Mouse (Mus musculus) MEL (cell line): ENCODE measurements around the gene Cacng2. TPM values are rescaled to one million over a fixed set of nuclear protein-coding genes. Genes with fewer than 3 reads are reported as not detected.

Experiments used
- DNase-seq: peaks from one replicate; pipeline ENCODE4 v3.0.0; 2011; ENCODE audit warnings: low read depth, low spot score
- H3K27ac ChIP-seq: 2 replicates; pipeline ENCODE4 v1.5.1; 2012; ENCODE audit warnings: low read depth, mild to moderate bottlenecking, control low read depth, low read length, moderate library complexity; ENCODE audit not compliant: control insufficient read depth
- H3K27me3 ChIP-seq, 2 experiments: fragments of 150-350 bp in 1 of 2; sonication (generic) in 1 of 2; 2 replicates each; pipeline ENCODE4 v1.6.1; 2012; ENCODE audit warnings: low read length in 2 of 2, mild to moderate bottlenecking in 2 of 2, improper control_type of control experiment in 1 of 2, moderate library complexity in 1 of 2; ENCODE audit not compliant: insufficient read depth in 2 of 2, control insufficient read depth in 1 of 2
- H3K36me3 ChIP-seq, 2 experiments: 2 replicates each; pipeline ENCODE4 v1.6.1; 2012 to 2014; ENCODE audit warnings: low read length in 2 of 2, improper control_type of control experiment in 1 of 2, inconsistent platforms in 1 of 2, mild to moderate bottlenecking in 1 of 2; ENCODE audit not compliant: insufficient read depth in 2 of 2, control insufficient read depth in 1 of 2
- H3K4me1 ChIP-seq, 2 experiments: fragments of 150-350 bp in 1 of 2; sonication (generic) in 1 of 2; 2 replicates each; pipeline ENCODE4 v1.6.1; 2012; ENCODE audit warnings: low read length in 2 of 2, improper control_type of control experiment in 1 of 2, mild to moderate bottlenecking in 1 of 2; ENCODE audit not compliant: insufficient read depth in 2 of 2, control insufficient read depth in 1 of 2
- H3K4me3 ChIP-seq, 2 experiments: fragments of 150-350 bp in 1 of 2; sonication (generic) in 1 of 2; 2 replicates each; pipeline ENCODE4 v1.5.1; 2012; ENCODE audit warnings: low read depth in 2 of 2, low read length in 2 of 2, mild to moderate bottlenecking in 2 of 2, moderate library complexity in 2 of 2, control low read depth in 1 of 2, improper control_type of control experiment in 1 of 2; ENCODE audit not compliant: control insufficient read depth in 1 of 2, insufficient read depth in 1 of 2
- H3K79me2 ChIP-seq: 2 replicates; pipeline ENCODE4 v1.6.1; 2012; ENCODE audit warnings: mild to moderate bottlenecking, low read length, moderate library complexity; ENCODE audit not compliant: control insufficient read depth, poor library complexity, insufficient read depth
- H3K9ac ChIP-seq: 2 replicates; pipeline ENCODE4 v1.6.1; 2012; ENCODE audit warnings: low read depth, mild to moderate bottlenecking, control low read depth, low read length, moderate library complexity; ENCODE audit not compliant: control insufficient read depth, poor library complexity, severe bottlenecking
- H3K9me3 ChIP-seq: fragments of 150-350 bp; sonication (generic); replicated peaks from 2 replicates; pipeline ENCODE4 v1.6.1; 2012; ENCODE audit warnings: mild to moderate bottlenecking, low read length, improper control_type of control experiment, moderate library complexity; ENCODE audit not compliant: insufficient read depth
- BHLHE40 ChIP-seq: IDR thresholded peaks from 2 replicates; pipeline ENCODE4 v1.6.1; 2012; ENCODE audit warnings: low read depth, mild to moderate bottlenecking, inconsistent platforms, low read length, improper control_type of control experiment, borderline replicate concordance
- CHD1 ChIP-seq: IDR thresholded peaks from 2 replicates; pipeline ENCODE4 v1.6.1; 2012; ENCODE audit warnings: low read depth, mild to moderate bottlenecking, inconsistent platforms, low read length, improper control_type of control experiment
- HCFC1 ChIP-seq: IDR thresholded peaks from 2 replicates; pipeline ENCODE4 v1.6.1; 2012; ENCODE audit warnings: low read depth, mild to moderate bottlenecking, inconsistent platforms, low read length, improper control_type of control experiment, moderate library complexity
- JUND ChIP-seq: IDR thresholded peaks from 2 replicates; pipeline ENCODE4 v1.6.1; 2011; ENCODE audit warnings: low read depth, mild to moderate bottlenecking, improper control_type of control experiment, low read length
- MAFK ChIP-seq: IDR thresholded peaks from 2 replicates; pipeline ENCODE4 v1.6.1; 2011; ENCODE audit warnings: low read depth, mild to moderate bottlenecking, low read length, improper control_type of control experiment, borderline replicate concordance
- MAX ChIP-seq: IDR thresholded peaks from 2 replicates; pipeline ENCODE4 v1.6.1; 2011; ENCODE audit warnings: low read length, improper control_type of control experiment
- MAZ ChIP-seq: IDR thresholded peaks from 2 replicates; pipeline ENCODE4 v1.6.1; 2012; ENCODE audit warnings: low read depth, mild to moderate bottlenecking, inconsistent platforms, low read length, improper control_type of control experiment
- MXI1 ChIP-seq: IDR thresholded peaks from 2 replicates; pipeline ENCODE4 v1.6.1; 2011; ENCODE audit warnings: mild to moderate bottlenecking, low read depth, low read length, improper control_type of control experiment
- NELFE ChIP-seq: IDR thresholded peaks from 2 replicates; pipeline ENCODE4 v1.6.1; 2011; ENCODE audit warnings: low read depth, low read length, improper control_type of control experiment
- NRF1 ChIP-seq: IDR thresholded peaks from 2 replicates; pipeline ENCODE4 v1.6.1; 2014; ENCODE audit warnings: low read depth, mild to moderate bottlenecking, inconsistent platforms, low read length, improper control_type of control experiment, moderate library complexity; ENCODE audit not compliant: poor library complexity, insufficient read depth, severe bottlenecking
- POLR2A ChIP-seq, 2 experiments: IDR thresholded peaks; 2 replicates each; pipeline ENCODE4 v1.6.1; 2011 to 2012; ENCODE audit warnings: low read length in 2 of 2, mild to moderate bottlenecking in 2 of 2, control low read depth in 1 of 2, improper control_type of control experiment in 1 of 2, low read depth in 1 of 2, moderate library complexity in 1 of 2; ENCODE audit not compliant: control insufficient read depth in 1 of 2, insufficient read depth in 1 of 2, poor library complexity in 1 of 2
- POLR2AphosphoS2 ChIP-seq: IDR thresholded peaks from 2 replicates; pipeline ENCODE4 v1.6.1; 2011; ENCODE audit warnings: low read length, improper control_type of control experiment
- POLR2AphosphoS5 ChIP-seq: IDR thresholded peaks from 2 replicates; pipeline ENCODE4 v1.6.1; 2012; ENCODE audit warnings: low read depth, borderline replicate concordance, mild to moderate bottlenecking, inconsistent platforms, low read length, moderate library complexity, mixed read lengths
- RCOR1 ChIP-seq: IDR thresholded peaks from 2 replicates; pipeline ENCODE4 v1.6.1; 2012; ENCODE audit warnings: low read depth, mild to moderate bottlenecking, inconsistent platforms, low read length, improper control_type of control experiment
- SMC3 ChIP-seq: IDR thresholded peaks from 2 replicates; pipeline ENCODE4 v1.6.1; 2011; ENCODE audit warnings: low read depth, low read length, improper control_type of control experiment
- TBP ChIP-seq: IDR thresholded peaks from 2 replicates; pipeline ENCODE4 v1.8.0; 2011; ENCODE audit warnings: low read depth, low read length, improper control_type of control experiment
- TCF12 ChIP-seq: IDR thresholded peaks from 2 replicates; pipeline ENCODE4 v1.6.1; 2014; ENCODE audit warnings: low read depth, mild to moderate bottlenecking, inconsistent platforms, low read length, improper control_type of control experiment, moderate library complexity
- USF2 ChIP-seq, 2 experiments: IDR thresholded peaks; 2 replicates each; pipeline ENCODE4 v1.6.1; 2011 to 2012; ENCODE audit warnings: improper control_type of control experiment in 2 of 2, low read length in 2 of 2, borderline replicate concordance in 1 of 2, inconsistent platforms in 1 of 2, low read depth in 1 of 2, mild to moderate bottlenecking in 1 of 2; ENCODE audit not compliant: insufficient read depth in 1 of 2
- ZMIZ1 ChIP-seq: IDR thresholded peaks from 2 replicates; pipeline ENCODE4 v1.6.1; 2012; ENCODE audit warnings: low read depth, mild to moderate bottlenecking, inconsistent platforms, low read length, improper control_type of control experiment, moderate library complexity
- ZNF384 ChIP-seq: IDR thresholded peaks from 2 replicates; pipeline ENCODE4 v1.6.1; 2012; ENCODE audit warnings: low read depth, mild to moderate bottlenecking, inconsistent platforms, low read length, improper control_type of control experiment
- polyA plus RNA-seq, 2 experiments: library from polyadenylated mRNA; stranded (reverse) in 1 of 2; unstranded in 1 of 2; fragments of >175 nt in 1 of 2; fragments of >200 nt in 1 of 2; gene quantifications; 2 replicates each; pipeline versions ENCODE4 v1.2.1 to v1.2.4; 2012; ENCODE audit warnings: low replicate concordance in 2 of 2, low read depth in 1 of 2; ENCODE audit not compliant: insufficient read length in 2 of 2, insufficient read depth in 1 of 2, missing spikeins in 1 of 2
- total RNA-seq: library from RNA; depleted of rRNA; stranded (reverse); fragments of 300-350 nt; gene quantifications from 2 replicates; pipeline ENCODE4 v1.2.3, GENCODE M21; 2012

Cacng2 gene
- total and polyA plus RNA-seq, 3 experiments = not detected

GRCm38 (mm10) chr15:78161946-78162345, 42.1 kb upstream of the Cacng2 start:
- H3K4me1 ChIP-seq = no peaks in the 10 kb centered on the region
- H3K27me3 ChIP-seq = no peaks in the 10 kb centered on the region
- no peak overlapping the region for H3K4me3 ChIP-seq
- H3K79me2 ChIP-seq = no peaks in the 10 kb centered on the region
- no peak for TF ChIP-seq HCFC1
- TF ChIP-seq, all 39 proteins: peak for 0
- H3K9ac ChIP-seq = no peak overlapping the region
- H3K9me3 ChIP-seq = no peaks in the 10 kb centered on the region
- no peaks in the 10 kb centered on the region for H3K36me3 ChIP-seq
- H3K27ac ChIP-seq = no peak overlapping the region
- DNase-seq = no peak

GRCm38 (mm10) chr15:78158335-78158734, 38.5 kb upstream of the Cacng2 start:
- no peaks in the 10 kb centered on the region for H3K79me2 ChIP-seq
- H3K4me3 ChIP-seq = no peak overlapping the region
- no peaks in the 10 kb centered on the region for H3K9me3 ChIP-seq
- H3K9ac ChIP-seq = no peak overlapping the region
- no peak for DNase-seq
- H3K27ac ChIP-seq = no peak overlapping the region
- no peaks in the 10 kb centered on the region for H3K4me1 ChIP-seq
- no peaks in the 10 kb centered on the region; a peak in 1 of 4 replicates for H3K27me3 ChIP-seq
- TF ChIP-seq NELFE (no peak), RCOR1 (no peak), HCFC1 (no peak), NRF1 (no peak), MXI1 (no peak), POLR2AphosphoS5 (no peak), CHD1 (no peak), JUND (no peak), BHLHE40 (no peak), MAFK (no peak), POLR2A (IDR thresholded peaks at IDR 0.05; ENCODE audit: control insufficient read depth in 1 of 2, insufficient read depth in 1 of 2, low read depth in 1 of 2, low read length in 2 of 2, poor library complexity in 1 of 2) (no peak), ZMIZ1 (no peak)
- H3K36me3 ChIP-seq = no peaks in the 10 kb centered on the region

GRCm38 (mm10) chr15:78157824-78158223, 38.0 kb upstream of the Cacng2 start:
- Histone ChIP-seq H3K4me3 (no peak overlapping the region), H3K27ac (no peak overlapping the region), H3K9ac (no peak overlapping the region), H3K36me3 (no peaks in the 10 kb centered on the region), H3K27me3 (no peaks in the 10 kb centered on the region; a peak in 1 of 4 replicates), H3K79me2 (no peaks in the 10 kb centered on the region), H3K9me3 (no peaks in the 10 kb centered on the region), H3K4me1 (no peaks in the 10 kb centered on the region)
- TF ChIP-seq ZNF384 (no peak), SMC3 (no peak), MAX (no peak), ZMIZ1 (no peak), HCFC1 (no peak), MAZ (no peak), TBP (no peak), USF2 (IDR thresholded peaks at IDR 0.05; ENCODE audit: borderline replicate concordance in 1 of 2, insufficient read depth in 1 of 2, low read depth in 1 of 2, low read length in 2 of 2) (no peak), MXI1 (no peak), TCF12 (no peak), BHLHE40 (no peak), POLR2AphosphoS2 (no peak)
- no peak for DNase-seq
